Mouse (Mus musculus): ENCODE data around the gene Olfr371. TPM values are rescaled to one million over a fixed set of nuclear protein-coding genes. Genes with fewer than 3 reads are reported as not detected.

Olfr371 gene
- not detected in 2 replicates for polyA plus RNA-seq (2014; fragmentation: Nextera tagmentation; extraction: Ambion mirVana)

GRCm38 (mm10) chr8:85225688-85226087 lies at the start of gene Olfr371:
TSS of gene Olfr371 (plus strand) at chr8:85225988.
- Histone ChIP-seq H3K27ac (ENCODE audit: low read depth, low read length) (no peak within 1 kb of the TSS), H3K4me1 (ENCODE audit: control insufficient read depth, insufficient read depth, low read length) (no peaks in the 10 kb centered on the region), H3K9ac (ENCODE audit: low read length) (no peak within 1 kb of the TSS), H3K9me3 (ENCODE audit: control insufficient read depth, low read length) (no peaks in the 10 kb centered on the region), H3K27me3 (ENCODE audit: control insufficient read depth, insufficient read depth, low read length) (no peaks in the 10 kb centered on the region), H3K36me3 (ENCODE audit: control insufficient read depth, insufficient read depth, low read length) (no peaks in the 10 kb centered on the region), H3K4me2 (ENCODE audit: low read depth) (no peak within 1 kb of the TSS), H3K4me3 (ENCODE audit: low read depth, low read length) (no peak within 1 kb of the TSS)
- no peak for DNase-seq (ENCODE audit: low spot score)
- ATAC-seq (ENCODE audit: insufficient read depth, low FRiP score, low TSS enrichment) = no peak
- WGBS = 40% methylated on average over 1 of the region's 1 CpGs

GRCm38 (mm10) chr8:85192346-85192745 lies 33.4 kb upstream of the Olfr371 start:
- Histone ChIP-seq H3K4me2 (ENCODE audit: low read depth) (no peak overlapping the region), H3K27ac (ENCODE audit: low read depth, low read length) (no peak overlapping the region), H3K9ac (ENCODE audit: low read length) (no peak overlapping the region), H3K27me3 (ENCODE audit: control insufficient read depth, insufficient read depth, low read length) (no peaks in the 10 kb centered on the region), H3K4me1 (ENCODE audit: control insufficient read depth, insufficient read depth, low read length) (no peaks in the 10 kb centered on the region), H3K9me3 (ENCODE audit: control insufficient read depth, low read length) (no peaks in the 10 kb centered on the region), H3K4me3 (ENCODE audit: low read depth, low read length) (no peak overlapping the region), H3K36me3 (ENCODE audit: control insufficient read depth, insufficient read depth, low read length) (no peaks in the 10 kb centered on the region)
- no peak for DNase-seq (ENCODE audit: low spot score)
- 77% methylated on average over 1 of the region's 1 CpGs for WGBS
- ATAC-seq (ENCODE audit: insufficient read depth, low FRiP score, low TSS enrichment) = no peak

- H3K27me3 ChIP-seq (ENCODE audit: control insufficient read depth, insufficient read depth, low read length) = no peaks in the 10 kb centered on the region
- H3K4me1 ChIP-seq (ENCODE audit: control insufficient read depth, insufficient read depth, low read length) = no peaks in the 10 kb centered on the region
- no peaks in the 10 kb centered on the region for H3K36me3 ChIP-seq (ENCODE audit: control insufficient read depth, insufficient read depth, low read length)
- no peaks in the 10 kb centered on the region for H3K9me3 ChIP-seq (ENCODE audit: control insufficient read depth, low read length)
- no peak overlapping the region for H3K4me3 ChIP-seq (ENCODE audit: low read depth, low read length)
- no peak overlapping the region for H3K9ac ChIP-seq (ENCODE audit: low read length)
- WGBS = 88% methylated on average over 4 of the region's 4 CpGs
- no peak for DNase-seq (ENCODE audit: low spot score)
- no peak overlapping the region for H3K27ac ChIP-seq (ENCODE audit: low read depth, low read length)
- no peak overlapping the region for H3K4me2 ChIP-seq (ENCODE audit: low read depth)
- ATAC-seq (ENCODE audit: insufficient read depth, low FRiP score, low TSS enrichment) = no peak
These were observed 5.6 kb upstream of the Olfr371 start for GRCm38 (mm10) chr8:85220220-85220619.

- DNase-seq (ENCODE audit: low spot score) (peak; percentile 12), ATAC-seq (ENCODE audit: insufficient read depth, low FRiP score, low TSS enrichment) (no peak)
- no peaks in the 10 kb centered on the region for H3K4me1 ChIP-seq (ENCODE audit: control insufficient read depth, insufficient read depth, low read length)
These were observed 4.8 kb upstream of the Olfr371 start for GRCm38 (mm10) chr8:85220992-85221391.

GRCm38 (mm10) chr8:85227297-85227696 lies 1.5 kb downstream of the Olfr371 start:
- H3K27ac ChIP-seq (ENCODE audit: low read depth, low read length) = no peak overlapping the region
- H3K9me3 ChIP-seq (ENCODE audit: control insufficient read depth, low read length) = no peaks in the 10 kb centered on the region
- no peaks in the 10 kb centered on the region for H3K4me1 ChIP-seq (ENCODE audit: control insufficient read depth, insufficient read depth, low read length)
- no peaks in the 10 kb centered on the region for H3K27me3 ChIP-seq (ENCODE audit: control insufficient read depth, insufficient read depth, low read length)
- no peak overlapping the region for H3K9ac ChIP-seq (ENCODE audit: low read length)
- no peaks in the 10 kb centered on the region for H3K36me3 ChIP-seq (ENCODE audit: control insufficient read depth, insufficient read depth, low read length)
- ATAC-seq (ENCODE audit: insufficient read depth, low FRiP score, low TSS enrichment) (no peak), DNase-seq (ENCODE audit: low spot score) (no peak)
- no peak overlapping the region for H3K4me2 ChIP-seq (ENCODE audit: low read depth)
- no peak overlapping the region for H3K4me3 ChIP-seq (ENCODE audit: low read depth, low read length)
- whole genome bisulfite sequencing = 80% methylated on average over 1 of the region's 1 CpGs

More at GRCm38 (mm10) chr8:85220992-85221391, 4.8 kb upstream of the Olfr371 start:
- Histone ChIP-seq H3K36me3 (ENCODE audit: control insufficient read depth, insufficient read depth, low read length) (no peaks in the 10 kb centered on the region), H3K4me2 (ENCODE audit: low read depth) (no peak overlapping the region), H3K9me3 (ENCODE audit: control insufficient read depth, low read length) (no peaks in the 10 kb centered on the region), H3K27ac (ENCODE audit: low read depth, low read length) (no peak overlapping the region), H3K27me3 (ENCODE audit: control insufficient read depth, insufficient read depth, low read length) (no peaks in the 10 kb centered on the region), H3K4me3 (ENCODE audit: low read depth, low read length) (no peak overlapping the region), H3K9ac (ENCODE audit: low read length) (no peak overlapping the region)
- WGBS = 59% methylated on average over 6 of the region's 6 CpGs

Other genes starting within 250 kb of the Olfr371 start
- gene Junb, start 247.3 kb upstream of the Olfr371 start, polyA plus RNA-seq (2014; fragmentation: Nextera tagmentation; extraction: Ambion mirVana) = 6.2 and 6.9 TPM in 2 replicates
- 10.5 and 12.9 TPM in 2 replicates for gene Hook2, start 235.4 kb upstream of the Olfr371 start, polyA plus RNA-seq (2014; fragmentation: Nextera tagmentation; extraction: Ambion mirVana)
- gene Best2, start 211.5 kb upstream of the Olfr371 start, polyA plus RNA-seq (2014; fragmentation: Nextera tagmentation; extraction: Ambion mirVana) = not detected in 2 replicates
- gene Asna1, start 200.7 kb upstream of the Olfr371 start, polyA plus RNA-seq (2014; fragmentation: Nextera tagmentation; extraction: Ambion mirVana) = 129 and 130 TPM in 2 replicates
- 158 and 170 TPM in 2 replicates for gene Trir, start 199.2 kb upstream of the Olfr371 start, polyA plus RNA-seq (2014; fragmentation: Nextera tagmentation; extraction: Ambion mirVana)
- gene Tnpo2, start 189.1 kb upstream of the Olfr371 start, polyA plus RNA-seq (2014; fragmentation: Nextera tagmentation; extraction: Ambion mirVana) = 16.3 and 19.7 TPM in 2 replicates
- 25.0 and 25.8 TPM in 2 replicates for gene Fbxw9, start 165.9 kb upstream of the Olfr371 start, polyA plus RNA-seq (2014; fragmentation: Nextera tagmentation; extraction: Ambion mirVana)
- not detected in 2 replicates for gene Gm5741, start 158.0 kb upstream of the Olfr371 start, polyA plus RNA-seq (2014; fragmentation: Nextera tagmentation; extraction: Ambion mirVana)
- gene Dhps, start 154.2 kb upstream of the Olfr371 start, polyA plus RNA-seq (2014; fragmentation: Nextera tagmentation; extraction: Ambion mirVana) = 70.3 and 73.8 TPM in 2 replicates
- 117 and 119 TPM in 2 replicates for gene Wdr83os, start 145.2 kb upstream of the Olfr371 start, polyA plus RNA-seq (2014; fragmentation: Nextera tagmentation; extraction: Ambion mirVana)
- gene Wdr83, start 144.7 kb upstream of the Olfr371 start, polyA plus RNA-seq (2014; fragmentation: Nextera tagmentation; extraction: Ambion mirVana) = 52.6 and 60.6 TPM in 2 replicates
- gene Man2b1, start 142.7 kb upstream of the Olfr371 start, polyA plus RNA-seq (2014; fragmentation: Nextera tagmentation; extraction: Ambion mirVana) = 14.4 and 17.4 TPM in 2 replicates
- 1.2 and 1.7 TPM in 2 replicates for gene Zfp791, start 102.9 kb upstream of the Olfr371 start, polyA plus RNA-seq (2014; fragmentation: Nextera tagmentation; extraction: Ambion mirVana)
- gene Cks1brt, start 74.1 kb upstream of the Olfr371 start, polyA plus RNA-seq (2014; fragmentation: Nextera tagmentation; extraction: Ambion mirVana) = not detected in 2 replicates
- 125 and 130 TPM in 2 replicates for gene Orc6, start 73.6 kb downstream of the Olfr371 start, polyA plus RNA-seq (2014; fragmentation: Nextera tagmentation; extraction: Ambion mirVana)
- 176 and 184 TPM in 2 replicates for gene Vps35, start 73.8 kb downstream of the Olfr371 start, polyA plus RNA-seq (2014; fragmentation: Nextera tagmentation; extraction: Ambion mirVana)
- gene Mylk3, start 160.4 kb downstream of the Olfr371 start, polyA plus RNA-seq (2014; fragmentation: Nextera tagmentation; extraction: Ambion mirVana) = 1.6 and 2.2 TPM in 2 replicates
- 41.4 and 44.2 TPM in 2 replicates for gene 4921524J17Rik, start 206.8 kb downstream of the Olfr371 start, polyA plus RNA-seq (2014; fragmentation: Nextera tagmentation; extraction: Ambion mirVana)

Data from neural tube, embryonic 11.5 days (tissue).